Mouse (Mus musculus) heart, adult 2 months (tissue): ENCODE measurements around the gene Hint2.

Experiments used
- CTCF ChIP-seq: fragments of 200-600 bp; IDR thresholded peaks from 2 replicates; pipeline ENCODE4 v1.8.1; 2022; ENCODE audit warnings: antibody characterized with exemption, mild to moderate bottlenecking, moderate library complexity
- EP300 ChIP-seq: fragments of 200-500 bp; IDR thresholded peaks from 2 replicates; pipeline ENCODE4 v1.6.1; 2011; ENCODE audit warnings: low read depth, low read length, control low read depth; ENCODE audit not compliant: insufficient read depth
- POLR2A ChIP-seq: fragments of 200-500 bp; IDR thresholded peaks from 2 replicates; pipeline ENCODE4 v1.6.1; 2011; ENCODE audit warnings: mild to moderate bottlenecking, low read depth, low read length, control low read depth; ENCODE audit not compliant: insufficient read depth

GRCm38 (mm10) chr4:43700707-43701106 lies 44.4 kb upstream of the Hint2 start, which contains the start of gene Olfr70:
- TF ChIP-seq CTCF: no peak
- no peak for TF ChIP-seq EP300
- TF ChIP-seq POLR2A: no peak
